Mouse (Mus musculus) common myeloid progenitor, adult 5-6 weeks (primary cell): ENCODE data around the gene Orc2. TPM values are rescaled to one million over a fixed set of nuclear protein-coding genes. Genes with fewer than 3 reads are reported as not detected.

Experiments
- ATAC-seq: replicated peaks from 2 replicates; pipeline ENCODE4 v1.8.0; 2016; ENCODE audit warnings: low read depth, mild to moderate bottlenecking, moderate TSS enrichment, inconsistent platforms; ENCODE audit not compliant: poor library complexity, severe bottlenecking
- total RNA-seq: library from RNA; stranded (forward); fragments of 200-1000, 187-1606 nt; gene quantifications from 2 replicates; pipeline ENCODE4 v1.2.3, GENCODE M21; 2017

Gene Orc2
- total RNA-seq: 87.7 and 100 TPM in 2 replicates

DNA sequence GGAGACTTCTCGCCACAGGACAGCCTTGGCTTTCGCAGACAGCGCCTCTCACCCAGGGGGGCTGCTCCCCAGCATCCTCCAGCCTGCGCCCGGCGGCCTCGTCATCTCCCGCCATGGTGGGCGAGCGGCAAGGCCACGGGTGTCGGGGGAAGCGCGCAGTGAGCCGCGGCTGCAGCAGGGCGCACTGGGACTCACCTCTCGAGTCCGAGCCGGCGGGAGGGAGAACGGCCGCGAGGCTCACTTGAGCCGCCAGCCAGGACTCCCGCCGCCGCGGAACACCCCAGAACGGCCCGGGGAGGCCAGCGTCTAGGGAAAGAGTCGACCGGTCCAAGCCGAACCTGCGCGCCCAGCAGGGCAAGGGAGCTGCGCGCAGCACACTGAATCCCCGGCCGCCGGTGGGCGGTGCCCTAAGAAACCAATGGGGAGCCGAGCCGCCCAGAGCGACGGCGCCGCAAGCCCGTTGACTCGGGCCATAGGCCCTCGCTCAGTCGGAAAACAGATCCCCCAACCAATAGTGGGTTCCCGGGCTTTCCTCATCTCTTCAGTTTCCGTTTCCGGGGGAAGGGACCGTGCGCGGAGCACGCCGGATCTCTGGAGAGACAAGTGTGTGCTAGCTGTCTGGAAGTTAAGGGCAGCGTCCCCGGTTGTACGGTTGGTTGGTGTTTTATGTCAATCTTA lies at the start of gene Orc2:
Gene Orc2, minus strand, starts transcription at position 533 of the 678 bp plus-strand sequence.
- ATAC-seq: peak; percentile 97

DNA sequence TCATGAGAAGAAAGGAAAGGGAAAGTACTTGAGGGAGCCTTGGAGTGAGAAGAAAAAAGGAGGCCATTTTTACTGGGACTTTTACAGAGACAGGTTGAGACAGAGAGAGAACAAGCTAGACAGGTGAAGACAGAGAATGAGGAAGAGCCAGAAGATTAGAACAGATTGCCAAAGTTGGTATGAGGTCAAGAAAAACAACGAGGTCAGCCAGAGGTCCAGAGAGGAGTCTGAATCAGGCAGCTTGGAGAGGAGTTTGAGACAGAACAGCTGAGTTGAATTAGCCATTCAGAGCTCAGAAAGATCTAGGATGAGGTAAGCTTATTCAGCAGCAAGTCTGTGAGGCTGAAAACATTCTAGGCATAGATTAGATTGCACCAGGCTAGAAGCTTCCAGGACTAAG lies 36.5 kb upstream of the Orc2 start:
- no peak for ATAC-seq

DNA sequence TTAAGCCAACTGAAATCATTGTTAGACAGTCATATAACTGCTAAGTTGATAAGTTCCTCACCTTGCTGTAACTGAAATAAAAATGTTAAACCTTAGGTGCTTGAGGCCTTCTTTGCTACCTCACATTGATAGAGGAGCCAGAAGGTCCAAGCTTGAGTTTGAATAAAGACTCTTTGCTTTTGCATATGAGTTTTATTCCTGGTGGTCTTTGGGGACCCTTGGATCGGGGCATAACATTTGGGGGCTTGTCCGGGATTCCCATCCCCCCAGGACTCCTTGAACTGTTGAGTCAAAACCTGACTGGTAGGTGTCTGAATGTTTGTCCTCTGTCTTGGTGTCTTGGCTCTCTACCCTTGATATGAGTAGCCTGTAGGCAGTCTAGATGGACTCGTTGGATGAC lies 2.3 kb upstream of the Orc2 start:
- no peak for ATAC-seq

DNA sequence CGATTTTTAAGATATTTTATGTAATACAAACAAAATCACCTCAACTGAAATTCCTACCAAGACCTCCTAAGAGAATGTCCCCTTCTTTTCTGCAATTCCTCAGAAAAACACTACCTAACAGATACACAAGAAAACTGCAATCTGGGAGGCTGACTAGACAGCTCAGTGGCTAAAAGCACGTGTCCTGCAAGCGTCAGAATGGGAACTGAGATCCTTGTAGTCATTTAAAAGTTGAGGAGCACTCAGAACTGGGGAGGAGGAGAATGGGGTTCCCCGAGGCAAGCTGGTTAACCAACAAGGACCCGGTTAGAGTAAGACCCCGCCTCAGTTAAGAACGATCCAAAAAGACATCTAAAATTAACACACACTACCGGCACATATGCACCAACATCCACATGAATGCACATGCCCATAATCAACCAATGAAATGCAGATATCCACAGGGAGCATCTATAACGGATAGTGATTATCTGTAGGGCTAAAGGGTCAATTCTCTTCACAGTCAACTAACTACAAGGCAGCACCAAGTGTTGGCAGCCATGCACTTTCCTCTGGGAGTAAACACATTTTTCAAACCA lies 1.0 kb downstream of the Orc2 start:
- ATAC-seq: no peak

DNA sequence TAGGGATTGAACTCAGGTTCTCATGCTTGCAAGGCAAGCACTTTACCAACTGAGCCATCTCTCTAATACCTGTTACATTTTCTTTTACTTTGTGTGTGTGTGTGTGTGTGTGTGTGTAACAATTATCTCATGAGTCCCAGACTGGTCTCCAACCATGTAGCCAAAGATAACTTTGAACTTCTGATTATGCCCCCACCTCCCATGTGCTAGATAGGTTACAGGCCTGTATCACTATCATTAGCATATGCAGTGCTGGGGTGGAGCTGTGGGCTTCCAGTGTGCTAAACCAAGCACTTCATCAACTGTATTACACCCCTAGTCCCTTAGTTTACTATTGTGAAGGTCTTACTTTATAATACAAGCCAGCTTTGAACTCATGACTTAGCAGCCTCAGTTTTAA lies 1.8 kb downstream of the Orc2 start:
- no peak for ATAC-seq

DNA sequence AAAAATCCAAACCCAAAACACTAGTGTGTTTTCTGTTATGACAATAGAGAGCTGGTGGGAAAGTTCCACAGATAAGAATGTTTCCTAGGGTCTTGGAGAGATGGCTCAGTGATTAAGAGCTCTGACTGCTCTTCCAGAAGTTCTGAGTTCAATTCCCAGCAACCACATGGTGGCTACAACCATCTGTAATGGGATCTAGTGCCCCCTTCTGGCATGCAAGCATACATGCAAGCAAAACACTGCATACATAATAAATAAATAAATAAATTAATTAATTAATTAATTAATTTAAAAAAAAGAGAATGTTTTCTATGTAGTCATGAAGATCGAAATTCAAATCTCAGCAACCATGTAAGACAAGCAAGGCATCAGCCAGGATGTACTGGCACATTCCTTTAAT lies 6.2 kb downstream of the Orc2 start:
- no peak for ATAC-seq

DNA sequence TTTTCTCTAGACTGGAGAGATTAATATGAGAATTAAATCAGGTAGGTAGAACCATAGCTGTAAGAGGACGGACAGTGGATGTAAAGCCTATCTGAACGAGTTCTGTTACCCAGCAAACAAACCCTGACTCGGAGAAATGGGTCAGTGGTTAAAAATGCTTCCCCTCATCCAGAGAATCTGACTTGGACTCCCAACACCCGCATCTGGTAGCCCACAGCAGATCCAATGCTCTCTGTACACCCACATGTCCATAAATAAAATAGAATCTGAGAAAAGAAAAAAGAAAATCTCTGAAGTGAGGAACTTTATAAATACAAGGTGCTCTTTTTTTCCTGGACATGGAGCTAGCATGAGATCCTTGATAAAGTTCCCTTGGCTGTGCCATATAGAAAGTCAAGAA lies 7.2 kb downstream of the Orc2 start:
- ATAC-seq: no peak

DNA sequence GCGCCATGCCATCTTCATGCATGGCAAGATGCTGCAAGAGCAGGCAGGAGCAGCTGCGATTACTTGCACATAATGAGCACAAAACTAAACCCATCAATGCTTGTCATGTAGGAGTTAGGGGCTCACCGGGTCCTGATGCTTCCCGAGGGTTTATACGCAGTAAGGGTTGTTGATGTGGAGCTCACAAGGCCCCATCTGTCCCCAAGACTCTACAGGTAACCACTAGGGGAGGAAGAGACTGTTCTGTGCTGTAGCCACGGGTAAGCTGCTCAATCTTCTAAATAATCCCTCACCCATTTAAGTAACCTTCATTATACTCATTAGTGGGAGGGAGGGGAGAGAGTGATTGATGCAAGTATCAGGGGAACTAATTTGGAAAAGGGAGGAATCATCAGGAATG lies 9.3 kb downstream of the Orc2 start:
- ATAC-seq: no peak

DNA sequence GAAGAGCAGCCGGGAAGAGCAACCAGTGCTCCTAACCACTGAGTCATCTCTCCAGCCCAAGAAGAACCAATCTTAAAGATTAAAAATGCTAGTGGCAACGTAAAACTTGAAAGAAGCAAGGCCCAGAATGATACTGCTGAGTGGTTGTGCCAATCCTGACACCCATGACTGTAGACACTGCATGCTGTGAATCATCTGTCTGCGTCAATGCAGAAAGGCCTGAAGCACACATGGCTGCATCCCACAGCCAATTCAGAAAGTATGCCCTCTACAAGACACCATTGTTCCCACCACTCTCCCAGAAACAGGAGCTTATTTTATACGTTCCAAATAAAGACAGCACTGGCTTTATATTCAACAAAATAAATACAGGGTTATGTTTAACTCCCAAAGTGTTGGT lies 22.3 kb downstream of the Orc2 start:
- no peak for ATAC-seq

DNA sequence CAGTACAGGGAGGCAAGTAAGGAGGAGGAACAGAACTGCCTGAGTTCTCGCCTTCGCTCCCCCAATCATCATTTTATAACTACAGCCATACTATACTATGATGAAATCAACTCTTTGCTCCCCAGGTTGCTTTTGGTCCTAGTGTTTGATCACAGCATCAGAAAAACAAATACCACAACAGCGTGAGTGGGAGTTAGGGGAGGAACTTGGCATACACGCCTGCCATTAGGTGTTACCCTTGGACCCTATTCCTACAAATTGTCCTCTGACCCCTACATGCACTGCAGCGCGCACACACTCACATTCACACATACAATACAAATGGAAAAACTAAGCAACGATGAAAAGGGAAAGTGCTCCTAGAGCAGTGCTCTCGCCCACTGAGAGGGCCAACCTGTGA lies 29.2 kb downstream of the Orc2 start:
- no peak for ATAC-seq

DNA sequence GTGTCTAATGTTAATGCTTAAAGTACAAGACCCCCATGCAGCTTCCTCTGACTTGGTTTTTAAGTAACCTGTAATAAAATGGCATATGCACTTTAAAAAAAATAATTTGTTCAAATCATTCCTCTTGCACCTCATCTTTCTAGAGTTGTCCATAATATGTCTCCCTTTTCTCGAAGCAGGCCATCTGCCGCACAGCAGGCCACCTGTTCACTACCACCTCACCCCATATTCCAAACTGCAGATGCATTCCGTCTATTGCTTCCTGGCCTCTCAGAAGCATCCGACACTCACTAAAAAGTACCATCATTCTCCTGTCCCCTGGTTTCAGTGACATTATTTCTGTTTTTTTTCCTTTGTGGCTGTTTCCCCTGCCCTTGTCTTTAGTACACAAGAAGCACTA lies 39.3 kb downstream of the Orc2 start:
- ATAC-seq: no peak

DNA sequence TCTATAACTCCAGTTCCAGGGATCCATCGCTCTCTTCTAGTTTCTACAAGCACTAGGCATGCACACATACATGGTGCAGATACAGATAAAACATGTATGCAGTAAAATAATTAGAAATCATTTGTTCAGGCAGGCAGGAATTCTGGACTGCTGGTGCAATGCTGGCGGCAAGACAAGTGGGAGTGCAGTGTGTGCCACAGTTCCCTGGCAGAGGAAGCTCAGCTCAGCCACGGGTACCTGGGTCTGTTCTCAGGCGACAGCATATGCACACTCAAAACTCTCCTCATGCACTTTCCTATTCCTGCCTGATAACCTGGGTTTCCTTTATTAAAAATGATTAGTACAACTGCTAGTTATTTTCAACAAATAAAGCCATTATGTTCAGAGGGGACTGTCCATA lies 39.9 kb downstream of the Orc2 start:
- ATAC-seq: no peak

DNA sequence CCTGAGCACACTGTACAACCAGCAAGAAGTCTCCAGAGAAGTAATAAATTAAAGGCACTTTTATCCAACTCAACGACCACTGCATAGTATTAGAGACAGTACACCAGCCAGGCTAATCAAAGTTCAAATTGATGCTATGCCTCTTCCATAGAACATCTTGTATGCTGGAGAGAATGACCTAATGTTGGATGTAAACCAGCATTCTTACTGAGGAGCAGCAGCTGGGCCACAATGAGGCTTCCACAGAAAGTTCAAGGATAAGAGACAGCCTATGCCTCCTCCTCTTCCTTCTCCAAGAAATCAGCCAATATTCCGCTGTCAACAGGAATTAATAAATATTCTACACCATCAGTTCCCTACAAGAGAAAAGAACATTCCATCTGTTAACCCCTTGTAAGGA lies 41.0 kb downstream of the Orc2 start:
- no peak for ATAC-seq

DNA sequence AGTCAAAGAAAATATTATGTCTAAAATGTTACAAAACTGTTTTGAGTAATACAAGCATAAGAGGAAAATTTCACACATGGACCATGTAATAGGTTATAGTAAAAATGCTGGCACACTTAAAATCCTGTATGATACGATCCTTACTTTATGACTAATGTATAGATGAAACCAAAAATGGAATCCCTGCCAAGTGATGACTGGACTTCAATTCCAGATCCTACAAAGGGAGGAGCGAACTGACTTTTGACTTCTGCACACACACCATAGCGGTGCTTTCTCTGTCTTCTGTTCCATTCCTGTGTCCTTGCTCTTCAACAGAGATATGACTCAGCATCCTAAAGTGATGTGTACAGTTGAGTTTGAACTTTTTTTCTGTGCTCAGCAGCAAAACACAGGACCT lies 44.3 kb downstream of the Orc2 start:
- ATAC-seq: no peak

DNA sequence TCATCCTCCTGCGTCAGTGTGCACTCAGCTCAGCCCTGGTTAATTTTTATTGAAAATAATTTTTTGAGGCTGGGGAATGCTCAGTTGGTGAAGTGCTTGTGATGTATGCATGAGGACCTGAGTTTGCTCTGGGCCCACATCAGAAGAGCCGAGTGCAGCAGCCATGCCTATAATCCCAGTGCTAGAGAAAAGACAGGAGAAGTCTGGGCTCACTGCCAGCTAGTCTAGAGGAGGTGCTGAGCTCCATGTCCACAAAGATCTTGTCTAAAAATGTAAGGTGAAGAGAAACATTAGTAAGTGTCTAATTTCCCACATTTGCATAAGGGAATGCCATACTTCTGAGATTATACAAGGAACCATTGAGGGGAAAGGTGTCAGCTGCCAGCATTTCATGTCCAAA lies 46.0 kb downstream of the Orc2 start:
- ATAC-seq: no peak

DNA sequence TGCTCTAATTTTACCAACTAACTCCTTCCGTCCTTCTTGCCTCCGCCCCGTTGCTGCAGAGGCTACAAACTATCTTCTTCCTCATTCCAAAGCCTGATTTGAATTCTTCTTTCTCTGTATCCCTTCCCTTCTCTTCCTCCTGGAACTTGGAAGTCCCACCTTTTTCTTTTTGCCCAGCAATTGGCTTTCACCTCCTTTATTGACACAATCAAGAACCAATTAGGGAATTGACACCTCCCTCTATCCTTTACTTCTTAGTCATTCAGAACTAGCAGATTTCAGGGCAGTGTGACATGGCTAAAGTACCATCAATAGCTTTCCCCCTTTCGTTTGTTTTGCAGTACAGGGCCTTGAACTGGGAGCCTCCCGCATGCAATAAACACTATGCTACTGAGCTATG lies 46.7 kb downstream of the Orc2 start:
- ATAC-seq: no peak

DNA sequence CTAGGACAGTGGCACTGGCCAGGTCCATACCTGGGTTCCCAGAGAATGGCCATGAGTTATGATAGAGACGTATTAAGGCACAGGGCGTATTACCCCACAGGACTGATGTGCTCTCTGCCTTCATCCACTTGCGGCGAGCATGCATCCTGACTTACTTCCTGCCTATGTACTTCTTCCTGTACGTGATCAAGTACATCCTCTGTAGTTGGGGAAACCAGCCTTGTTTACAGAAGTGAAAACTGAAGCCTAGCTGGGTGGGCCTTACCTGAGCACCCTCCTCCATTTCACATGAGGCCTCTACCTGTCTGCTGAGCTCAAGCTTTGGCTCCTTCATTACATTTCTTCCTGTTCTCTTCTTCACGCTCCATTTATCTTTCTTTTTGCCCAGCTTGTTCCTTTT lies 50.6 kb downstream of the Orc2 start:
- ATAC-seq: no peak

DNA sequence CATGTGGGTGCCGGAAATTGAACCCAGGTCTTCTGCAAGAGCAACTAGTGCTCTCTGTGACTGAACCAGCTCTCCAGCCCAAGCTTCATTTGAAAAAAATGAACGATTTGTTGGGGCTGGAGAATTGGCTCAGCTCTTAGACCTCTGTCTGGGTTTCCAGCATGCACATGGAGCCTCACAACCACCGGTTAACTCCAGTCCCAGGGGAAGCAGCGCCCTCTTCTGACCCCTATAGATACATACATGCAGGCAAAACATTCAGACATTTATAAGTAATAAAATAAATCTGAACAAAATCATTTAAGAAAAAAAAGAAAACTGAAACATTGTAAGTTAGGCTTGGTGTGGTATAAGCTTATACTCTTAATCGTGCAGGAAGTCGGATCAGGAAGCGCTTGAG lies 56.5 kb downstream of the Orc2 start:
- no peak for ATAC-seq

DNA sequence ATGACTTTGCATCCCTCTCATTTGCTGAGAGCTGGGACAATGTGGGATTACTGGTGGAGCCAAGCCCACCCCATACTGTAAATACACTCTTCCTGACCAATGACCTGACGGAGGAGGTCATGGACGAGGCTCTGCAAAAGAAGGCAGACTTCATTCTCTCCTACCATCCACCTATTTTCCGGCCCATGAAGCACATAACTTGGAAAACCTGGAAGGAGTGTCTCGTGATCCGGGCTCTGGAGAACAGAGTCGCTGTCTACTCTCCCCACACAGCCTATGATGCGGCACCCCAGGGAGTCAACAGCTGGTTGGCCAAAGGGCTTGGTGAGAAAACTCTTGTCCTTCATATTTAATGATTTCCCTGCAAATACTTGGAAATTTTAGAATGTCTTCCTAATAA lies 57.1 kb downstream of the Orc2 start:
- ATAC-seq: no peak

DNA sequence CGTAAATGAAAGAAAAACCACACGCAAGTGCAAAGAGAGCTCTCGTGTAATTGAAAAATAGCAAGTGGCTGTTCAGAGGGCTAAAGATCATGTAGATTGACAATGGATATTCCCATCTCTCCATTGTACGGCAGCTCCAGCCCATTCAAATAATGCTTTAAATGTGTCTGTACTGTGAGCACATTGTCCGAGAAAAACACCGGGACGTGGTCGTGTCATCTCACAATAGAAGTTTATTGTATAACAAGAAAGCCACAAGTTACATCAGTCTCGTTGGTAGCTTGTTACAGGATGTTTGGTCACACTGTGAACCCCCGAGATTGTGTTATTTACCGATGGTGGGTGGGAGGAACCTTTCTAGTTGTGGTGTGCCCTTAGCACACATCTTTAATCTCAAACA lies 59.0 kb downstream of the Orc2 start:
- no peak for ATAC-seq

DNA sequence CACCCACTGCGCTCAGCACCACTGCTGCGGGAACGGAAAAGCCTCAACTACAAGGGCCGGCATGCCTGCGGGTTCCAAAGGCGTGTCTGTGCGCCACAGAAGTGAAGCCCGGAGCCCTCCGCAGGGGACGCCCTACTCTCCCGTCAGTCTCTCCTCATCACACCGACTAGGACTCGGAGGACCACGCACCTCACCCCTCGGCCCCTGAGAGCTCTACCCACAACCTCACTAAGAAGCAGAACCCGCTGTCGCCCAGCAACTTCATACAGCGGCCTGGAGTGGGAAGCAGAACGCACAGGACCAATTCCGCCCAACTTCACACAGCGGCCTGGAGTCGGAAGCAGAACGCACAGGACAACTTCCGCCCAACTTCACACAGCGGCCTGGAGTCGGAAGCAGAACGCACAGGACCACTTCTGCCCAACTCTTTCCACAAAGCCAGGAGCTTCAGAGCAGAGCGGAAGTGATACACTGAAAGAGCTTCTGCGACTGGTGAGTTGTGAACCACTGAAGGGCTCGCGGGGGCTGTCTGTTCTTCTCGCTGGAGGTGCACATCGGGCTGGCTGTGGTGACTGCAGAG lies 59.7 kb downstream of the Orc2 start, which contains the start of the genes Nif3l1 and Ppil3:
Gene Nif3l1, plus strand, starts transcription at position 9 of the 580 bp plus-strand sequence.
Gene Ppil3, minus strand, starts transcription at position 344 of the 580 bp plus-strand sequence.
- ATAC-seq: peak; percentile 93

DNA sequence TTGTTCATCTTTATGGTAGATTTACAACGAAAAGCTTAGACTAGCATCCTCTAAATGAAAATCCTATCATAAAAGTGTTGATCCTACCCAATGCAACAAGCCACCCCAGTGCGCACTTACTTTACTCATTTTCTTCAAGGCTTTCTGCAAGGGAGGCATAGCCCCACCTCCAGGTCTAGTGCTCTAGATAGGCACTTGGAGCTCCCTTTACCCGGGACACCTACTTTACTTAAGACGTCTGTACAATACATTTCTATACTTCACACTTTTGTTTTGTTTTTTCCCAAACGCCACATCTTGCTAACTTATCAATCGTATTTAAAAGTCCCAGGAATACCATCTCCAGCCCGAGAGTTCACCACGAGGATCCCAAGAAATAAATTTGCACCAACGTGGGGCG lies 60.2 kb downstream of the Orc2 start:
- no peak for ATAC-seq
